Mouse (Mus musculus) layer of hippocampus, adult 18-20 months (tissue): ENCODE results near the gene Prex1. TPM values are rescaled to one million over a fixed set of nuclear protein-coding genes. Genes with fewer than 3 reads are reported as not detected.

Experiments
- DNase-seq, 2 experiments: peaks; one replicate each; pipeline ENCODE4 v3.0.0; 2022; ENCODE audit warnings: low spot score in 2 of 2
- total RNA-seq, 2 experiments: library from RNA; stranded (reverse); gene quantifications; 2 replicates each; pipeline ENCODE4 v1.2.3; 2021

Gene Prex1
- total RNA-seq, 2 experiments from 2014 or later = 67.8 to 68.8 TPM

GRCm38 (mm10) chr2:166638947-166639641 lies 74.5 kb downstream of the Prex1 start:
- DNase-seq = no peak

- no peak for DNase-seq
Measured at GRCm38 (mm10) chr2:166638079-166638800, 75.4 kb downstream of the Prex1 start.

- DNase-seq = no peak
Measured at GRCm38 (mm10) chr2:166637673-166637990, 76.0 kb downstream of the Prex1 start.

- peak; percentile 84 to 89 for DNase-seq
Measured at GRCm38 (mm10) chr2:166636867-166637672, 76.6 kb downstream of the Prex1 start.

- no peak for DNase-seq
Measured at GRCm38 (mm10) chr2:166635521-166635920, 78.1 kb downstream of the Prex1 start.

- DNase-seq = no peak
Measured at GRCm38 (mm10) chr2:166632571-166633361, 80.9 kb downstream of the Prex1 start.

- DNase-seq = no peak
Measured at GRCm38 (mm10) chr2:166631621-166632171, 81.9 kb downstream of the Prex1 start.

- DNase-seq = no peak
Measured at GRCm38 (mm10) chr2:166631189-166631588, 82.4 kb downstream of the Prex1 start.

GRCm38 (mm10) chr2:166629941-166630674 lies 83.5 kb downstream of the Prex1 start:
- DNase-seq = peak in 1 of 2 experiments; percentile 58

- no peak for DNase-seq
Measured at GRCm38 (mm10) chr2:166627578-166627977, 86.1 kb downstream of the Prex1 start.

- no peak for DNase-seq
Measured at GRCm38 (mm10) chr2:166625219-166625618, 88.4 kb downstream of the Prex1 start.

- no peak for DNase-seq
Measured at GRCm38 (mm10) chr2:166623081-166623567, 90.5 kb downstream of the Prex1 start.

- DNase-seq = no peak
Measured at GRCm38 (mm10) chr2:166622590-166622989, 91.0 kb downstream of the Prex1 start.

- no peak for DNase-seq
Measured at GRCm38 (mm10) chr2:166622079-166622478, 91.6 kb downstream of the Prex1 start.

- no peak for DNase-seq
Measured at GRCm38 (mm10) chr2:166620529-166621466, 92.8 kb downstream of the Prex1 start.

GRCm38 (mm10) chr2:166619906-166620490 lies 93.6 kb downstream of the Prex1 start:
- no peak for DNase-seq

- no peak for DNase-seq
Measured at GRCm38 (mm10) chr2:166619270-166619669, 94.4 kb downstream of the Prex1 start.

GRCm38 (mm10) chr2:166617706-166618105 lies 95.9 kb downstream of the Prex1 start:
- DNase-seq = no peak
